ENCODE assay signal across 9 mouse cellular contexts in the genomic region with DNA sequence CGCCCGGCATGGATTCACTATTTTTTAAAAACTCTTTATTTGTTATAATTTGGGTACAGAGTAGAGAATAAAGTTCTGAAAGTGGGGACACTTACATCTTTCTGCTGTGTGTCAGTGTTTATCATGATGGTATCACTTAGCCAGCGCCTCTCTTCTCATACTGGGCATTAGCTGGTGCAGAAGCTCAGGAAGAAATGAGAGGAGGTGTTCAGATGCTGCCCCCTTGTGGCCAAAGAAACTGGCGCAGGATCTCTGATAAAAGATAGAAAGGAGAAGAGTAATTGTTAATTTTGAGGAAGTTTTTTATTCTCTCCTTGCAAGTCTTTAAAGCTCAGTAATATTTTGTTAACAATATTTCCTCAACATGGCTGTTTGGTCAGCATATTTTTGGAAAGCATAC. TPM values are rescaled to one million over a fixed set of nuclear protein-coding genes. Genes with fewer than 3 reads are reported as not detected.
DNase-seq lines count a peak whose midpoint lies in the region; ATAC-seq and TF ChIP-seq lines count a peak whose summit lies in the region.
"Had no signal": no experiment of that assay in that cellular context is flagged by ENCODE, and none has a peak within 500 bp of the region (broad histone marks: within the 10 kb centered on the region; RNA-seq: fewer than 3 reads in every experiment).

No protein-coding gene starts in this region.

- H3K27ac ChIP-seq in forebrain, embryonic 15.5 days (replicated peaks), result no peak overlapping the region
- H3K27ac ChIP-seq in liver, postnatal 0 days (ENCODE audit: low read depth), result no peak overlapping the region
- H3K27ac ChIP-seq: hindbrain, embryonic 15.5 days had no signal

- H3K4me3 ChIP-seq in forebrain, embryonic 15.5 days, result no peak overlapping the region
- no peak overlapping the region for H3K4me3 ChIP-seq in liver, postnatal 0 days (ENCODE audit: low read depth, low read length)
- H3K4me3 ChIP-seq: hindbrain, embryonic 15.5 days had no signal

- peak; percentile 73 for ATAC-seq in forebrain, embryonic 15.5 days (replicated peaks)
- ATAC-seq in liver, postnatal 0 days, result no peak
- ATAC-seq in monocyte, adult 5-6 weeks (replicated peaks; ENCODE audit: insufficient number of reproducible peaks, low FRiP score, low TSS enrichment, poor library complexity, severe bottlenecking), result no peak

- DNase-seq in A20 (ENCODE audit: low read depth, low spot score) (peak; percentile 41), ES-CJ7 (ENCODE audit: low read depth, low spot score) (peak; percentile 51)
- DNase-seq in c-Kit-positive CD71-positive TER-119-positive erythroid progenitor cells, embryonic 14.5 days (ENCODE audit: low spot score), result peak; percentile 31
- DNase-seq in kidney, postnatal 36 days, result peak; percentile 33 to 80
- peak; percentile 50 for DNase-seq in liver, postnatal 0 days
- DNase-seq in retina, adult 2 months (ENCODE audit: low read depth, low spot score), result peak; percentile 18

- no peak overlapping the region for H3K9ac ChIP-seq in forebrain, embryonic 15.5 days (replicated peaks)
- H3K9ac ChIP-seq in liver, postnatal 0 days (replicated peaks), result no peak overlapping the region
- H3K9ac ChIP-seq: hindbrain, embryonic 15.5 days had no signal

- no peak overlapping the region for H3K4me2 ChIP-seq in forebrain, embryonic 15.5 days (replicated peaks)
- H3K4me2 ChIP-seq in liver, postnatal 0 days (ENCODE audit: low read depth, low read length), result no peak overlapping the region
- H3K4me2 ChIP-seq: hindbrain, embryonic 15.5 days had no signal

- no peaks in the 10 kb centered on the region for H3K36me3 ChIP-seq in forebrain, embryonic 15.5 days
- no peaks in the 10 kb centered on the region for H3K36me3 ChIP-seq in liver, postnatal 0 days (replicated peaks; ENCODE audit: insufficient read depth, low read length)
- H3K36me3 ChIP-seq: hindbrain, embryonic 15.5 days had no signal

- H3K9me3 ChIP-seq in forebrain, embryonic 15.5 days, result no peaks in the 10 kb centered on the region
- H3K9me3 ChIP-seq in liver, postnatal 0 days (ENCODE audit: low read length), result no peaks in the 10 kb centered on the region
- H3K9me3 ChIP-seq: hindbrain, embryonic 15.5 days had no signal

- H3K4me1 ChIP-seq in forebrain, embryonic 15.5 days, result no peaks in the 10 kb centered on the region
- H3K4me1 ChIP-seq in liver, postnatal 0 days (ENCODE audit: insufficient read depth), result no peaks in the 10 kb centered on the region
- H3K4me1 ChIP-seq: hindbrain, embryonic 15.5 days had no signal

- H3K27me3 ChIP-seq in forebrain, embryonic 15.5 days, result no peaks in the 10 kb centered on the region
- no peaks in the 10 kb centered on the region for H3K27me3 ChIP-seq in liver, postnatal 0 days (ENCODE audit: insufficient read depth, low read length)
- H3K27me3 ChIP-seq: hindbrain, embryonic 15.5 days had no signal

- WGBS in forebrain, embryonic 15.5 days, result 54% methylated on average over 4 of the region's 4 CpGs
- WGBS in liver, postnatal 0 days (ENCODE audit: insufficient replicate concordance), result 43% methylated on average over 4 of the region's 4 CpGs

- no peak for TF ChIP-seq EP300 in liver, postnatal 0 days (IDR thresholded peaks at IDR 0.05; ENCODE audit: low read depth)

- peak; percentile 68 for TF ChIP-seq CTCF in liver, postnatal 0 days (IDR thresholded peaks at IDR 0.05; ENCODE audit: low read depth)

RNA-seq across cellular contexts. Expression of a gene that starts 31.0 kb away (rescaled TPM):
- not detected in 2 replicates for polyA plus RNA-seq in forebrain, embryonic 15.5 days (2015; fragmentation: Nextera tagmentation; extraction: Ambion mirVana)
- not detected in 2 replicates for polyA plus RNA-seq in liver, postnatal 0 days (2015; fragmentation: Nextera tagmentation; extraction: Ambion mirVana)
- not detected in 3 replicates for total RNA-seq in monocyte, adult 5-6 weeks (2017)
- polyA plus RNA-seq: hindbrain, embryonic 15.5 days had no signal
